Mouse (Mus musculus) embryo, embryonic 10.5 days (tissue): ENCODE data around the gene Cd47.

ENCODE experiments used
- DNase-seq: peaks from one replicate; pipeline ENCODE4 v3.0.0-alpha.2; 2015; ENCODE audit warnings: low spot score

The Cd47 gene

GRCm38 (mm10) chr16:49950340-49950739 lies 150.0 kb downstream of the Cd47 start:
- DNase-seq = no peak

GRCm38 (mm10) chr16:49951288-49951691 lies 151.0 kb downstream of the Cd47 start:
- no peak for DNase-seq

- DNase-seq = no peak
Measured at GRCm38 (mm10) chr16:49951925-49952523, 151.7 kb downstream of the Cd47 start.

- no peak for DNase-seq
Measured at GRCm38 (mm10) chr16:49953817-49954216, 153.5 kb downstream of the Cd47 start.

GRCm38 (mm10) chr16:49954909-49955308 lies 154.6 kb downstream of the Cd47 start:
- no peak for DNase-seq

GRCm38 (mm10) chr16:49955325-49955724 lies 155.0 kb downstream of the Cd47 start:
- no peak for DNase-seq

GRCm38 (mm10) chr16:49955952-49956351 lies 155.6 kb downstream of the Cd47 start:
- DNase-seq = no peak

- no peak for DNase-seq
Measured at GRCm38 (mm10) chr16:49956531-49957302, 156.4 kb downstream of the Cd47 start.

GRCm38 (mm10) chr16:49958900-49959436 lies 158.6 kb downstream of the Cd47 start:
- no peak for DNase-seq

GRCm38 (mm10) chr16:49962305-49962704 lies 162.0 kb downstream of the Cd47 start:
- no peak for DNase-seq

- DNase-seq = no peak
Measured at GRCm38 (mm10) chr16:49964321-49964986, 164.1 kb downstream of the Cd47 start.
